Mouse (Mus musculus): ENCODE measurements at regions not wholly inside any gene's neighbourhood (a gene's known extent, or its start where the extent isn't known, plus 50 kb on each side); places are given as distances from the start of the nearest gene placed in this dataset.

DNA sequence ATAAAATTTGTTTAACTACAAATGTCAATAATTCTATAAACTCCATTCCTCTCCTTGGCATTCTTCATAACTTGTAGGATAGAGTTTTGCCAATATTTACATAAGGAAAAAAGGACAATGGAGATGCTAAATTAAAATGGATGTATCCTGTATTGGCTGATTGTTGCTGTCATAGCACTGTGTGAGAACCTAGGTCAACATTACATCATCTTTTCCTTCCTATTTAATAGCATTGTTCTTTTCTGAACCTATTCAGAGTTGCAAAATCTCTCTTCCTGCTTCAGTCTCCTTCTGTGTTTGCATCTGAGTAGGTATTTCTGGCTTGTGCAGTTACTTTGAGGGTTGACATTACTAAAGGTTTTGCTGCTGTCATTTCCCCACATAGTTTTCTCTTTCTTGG, 228.6 kb upstream of the Gk2 start:
- no peak for TF ChIP-seq MYC (IDR thresholded peaks at IDR 0.05; ENCODE audit: low read depth, low read length)
- TF ChIP-seq MAX (IDR thresholded peaks at IDR 0.05; ENCODE audit: low read length): no peak
- TF ChIP-seq RCOR1 (conservative IDR thresholded peaks at IDR 0.05; ENCODE audit: low read depth, low read length): no peak
- no peak for TF ChIP-seq BHLHE40 (IDR thresholded peaks at IDR 0.05; ENCODE audit: low read depth, low read length)
- no peak for TF ChIP-seq EP300 (IDR thresholded peaks at IDR 0.05; ENCODE audit: low read length)
- Histone ChIP-seq H3K27ac (ENCODE audit: insufficient read depth, low read depth) (no peak overlapping the region), H3K79me2 (replicated peaks; ENCODE audit: control insufficient read depth, extremely low read depth, insufficient read depth, poor library complexity, severe bottlenecking) (no peaks in the 10 kb centered on the region), H3K4me2 (ENCODE audit: insufficient read depth, low read depth, poor library complexity, severe bottlenecking) (no peak overlapping the region), H3K36me3 (replicated peaks in 1 of 2; ENCODE audit: control insufficient read depth in 1 of 2, insufficient read depth in 1 of 2, low read length in 1 of 2) (no peaks in the 10 kb centered on the region), H3K27me3 (replicated peaks) (no peaks in the 10 kb centered on the region), H3K4me1 (ENCODE audit: control insufficient read depth in 1 of 2, insufficient read depth in 2 of 2) (no peaks in the 10 kb centered on the region), H3K9me3 (replicated peaks; ENCODE audit: low read length) (no peaks in the 10 kb centered on the region), H3K4me3 (replicated peaks in 1 of 3; ENCODE audit: low read depth in 2 of 3, low read length in 2 of 3, poor library complexity in 1 of 3) (no peak overlapping the region), H3K9ac (ENCODE audit: insufficient read depth, low read depth) (no peak overlapping the region)
- in situ Hi-C loops (cut with MboI; ENCODE audit: low pct_ligation_motif_present, low pct_unique_long_range_greater_than_20kb, low sequenced_read_pairs): no loop called here
- no peak for DNase-seq (ENCODE audit: extremely low read depth)
- dilution Hi-C loops (cut with MboI; ENCODE audit: extremely low pct_ligation_motif_present, extremely low pct_unique_long_range_greater_than_20kb, low sequenced_read_pairs): no loop called here

DNA sequence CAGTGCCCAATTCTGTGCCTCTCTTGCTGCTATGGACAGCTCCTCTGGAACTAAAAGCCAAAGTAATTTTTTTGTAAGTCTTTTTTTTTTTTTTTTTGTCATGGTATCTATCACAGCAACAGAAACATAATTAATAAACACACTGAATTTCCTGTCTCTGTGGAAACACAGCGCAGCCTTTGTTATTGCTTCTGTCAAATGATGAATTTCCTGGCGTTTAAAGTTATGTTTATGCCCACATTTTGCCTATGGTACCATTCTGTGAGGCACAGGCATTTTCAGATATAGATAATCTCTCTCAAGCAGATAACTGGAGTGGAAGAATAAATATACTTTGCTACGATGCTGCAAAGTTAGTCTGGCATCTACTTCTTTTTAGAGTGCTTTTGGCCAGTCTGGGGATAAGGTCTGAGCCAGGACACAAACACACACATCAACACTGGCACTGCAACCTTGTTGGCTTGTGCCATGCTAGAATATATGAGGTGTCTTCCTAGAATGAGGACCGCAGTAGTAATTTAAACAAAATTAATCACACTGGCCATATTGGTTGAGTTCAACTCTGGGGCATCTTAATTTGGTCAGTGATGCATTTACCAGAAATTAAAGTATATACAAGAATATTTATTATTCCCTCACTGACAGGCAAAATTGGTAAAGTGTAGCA, 227.9 kb upstream of the Gk2 start:
- dilution Hi-C loops (cut with MboI; ENCODE audit: extremely low pct_ligation_motif_present, extremely low pct_unique_long_range_greater_than_20kb, low sequenced_read_pairs): no loop called here

DNA sequence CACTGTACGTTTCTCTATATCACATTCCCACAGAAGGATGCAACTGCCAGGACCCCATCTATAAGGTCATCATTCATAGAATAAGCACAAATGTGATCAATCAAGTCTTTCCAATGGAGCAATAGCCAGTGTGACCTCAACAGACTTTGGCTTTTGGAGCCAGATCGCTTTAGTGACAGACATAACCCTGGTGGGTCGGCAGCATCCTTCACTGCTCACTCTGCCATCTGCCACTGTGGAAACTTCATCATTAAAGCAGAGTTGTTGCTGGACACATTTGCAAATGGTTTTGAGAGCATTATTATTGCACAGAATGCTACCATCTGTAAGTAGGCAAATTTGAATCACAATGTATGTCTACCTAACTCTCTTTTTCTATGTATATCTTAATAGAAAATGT, 212.9 kb upstream of the Gk2 start:
- Histone ChIP-seq H3K4me1 (ENCODE audit: control insufficient read depth in 1 of 2, insufficient read depth in 2 of 2) (no peaks in the 10 kb centered on the region), H3K27me3 (replicated peaks) (no peaks in the 10 kb centered on the region), H3K79me2 (replicated peaks; ENCODE audit: control insufficient read depth, extremely low read depth, insufficient read depth, poor library complexity, severe bottlenecking) (no peaks in the 10 kb centered on the region), H3K4me2 (ENCODE audit: insufficient read depth, low read depth, poor library complexity, severe bottlenecking) (no peak overlapping the region), H3K4me3 (replicated peaks in 1 of 3; ENCODE audit: low read depth in 2 of 3, low read length in 2 of 3, poor library complexity in 1 of 3) (no peak overlapping the region), H3K9me3 (replicated peaks; ENCODE audit: low read length) (no peaks in the 10 kb centered on the region), H3K27ac (ENCODE audit: insufficient read depth, low read depth) (no peak overlapping the region), H3K36me3 (replicated peaks in 1 of 2; ENCODE audit: control insufficient read depth in 1 of 2, insufficient read depth in 1 of 2, low read length in 1 of 2) (no peaks in the 10 kb centered on the region), H3K9ac (ENCODE audit: insufficient read depth, low read depth) (no peak overlapping the region)
- dilution Hi-C loops (cut with MboI; ENCODE audit: extremely low pct_ligation_motif_present, extremely low pct_unique_long_range_greater_than_20kb, low sequenced_read_pairs) (no loop called here), in situ Hi-C loops (cut with MboI; ENCODE audit: low pct_ligation_motif_present, low pct_unique_long_range_greater_than_20kb, low sequenced_read_pairs) (no loop called here)
- no peak for DNase-seq (ENCODE audit: extremely low read depth)
- TF ChIP-seq GABPA (IDR thresholded peaks at IDR 0.05; ENCODE audit: insufficient replicate concordance, low read depth, low read length): no peak
- no peak for TF ChIP-seq EP300 (IDR thresholded peaks at IDR 0.05; ENCODE audit: low read length)
- no peak for TF ChIP-seq JUN (IDR thresholded peaks at IDR 0.05; ENCODE audit: insufficient read depth, low read depth, low read length)
- TF ChIP-seq RCOR1 (conservative IDR thresholded peaks at IDR 0.05; ENCODE audit: low read depth, low read length): no peak
- TF ChIP-seq KAT2A (IDR thresholded peaks at IDR 0.05; ENCODE audit: insufficient replicate concordance, low read length): no peak
- no peak for TF ChIP-seq USF1 (IDR thresholded peaks at IDR 0.05; ENCODE audit: low read depth, low read length)
- no peak for TF ChIP-seq ELF1 (IDR thresholded peaks at IDR 0.05; ENCODE audit: low read depth, low read length)
- TF ChIP-seq USF2 (conservative IDR thresholded peaks at IDR 0.05; ENCODE audit: low read depth, low read length): no peak
- TF ChIP-seq E2F4 (IDR thresholded peaks at IDR 0.05; ENCODE audit: insufficient replicate concordance, low read depth, low read length): no peak
- TF ChIP-seq HCFC1 (IDR thresholded peaks at IDR 0.05; ENCODE audit: low read depth, low read length): no peak
- TF ChIP-seq MAZ (IDR thresholded peaks at IDR 0.05; ENCODE audit: low read depth, low read length): no peak
- TF ChIP-seq ZC3H11A (IDR thresholded peaks at IDR 0.05; ENCODE audit: low read depth, low read length): no peak
- no peak for TF ChIP-seq ZKSCAN1 (IDR thresholded peaks at IDR 0.05; ENCODE audit: borderline replicate concordance, low read depth, low read length)
- TF ChIP-seq CHD2 (IDR thresholded peaks at IDR 0.05; ENCODE audit: low read length): no peak
- TF ChIP-seq ETS1 (conservative IDR thresholded peaks at IDR 0.05; ENCODE audit: low read depth, low read length): no peak
- no peak for TF ChIP-seq CTCF (conservative IDR thresholded peaks at IDR 0.05 in 1 of 2, IDR thresholded peaks at IDR 0.05 in 1 of 2; ENCODE audit: low read depth in 2 of 2, low read length in 2 of 2)
- no peak for TF ChIP-seq BHLHE40 (IDR thresholded peaks at IDR 0.05; ENCODE audit: low read depth, low read length)
- TF ChIP-seq IRF4 (IDR thresholded peaks at IDR 0.05; ENCODE audit: low read depth, low read length): no peak
- TF ChIP-seq ZMIZ1 (IDR thresholded peaks at IDR 0.05; ENCODE audit: low read depth, low read length): no peak

More for the DNA sequence above, 227.9 kb upstream of the Gk2 start:
- no peaks in the 10 kb centered on the region for H3K79me2 ChIP-seq (replicated peaks; ENCODE audit: control insufficient read depth, extremely low read depth, insufficient read depth, poor library complexity, severe bottlenecking)
- no peak overlapping the region for H3K27ac ChIP-seq (ENCODE audit: insufficient read depth, low read depth)
- DNase-seq (ENCODE audit: extremely low read depth): no peak
- in situ Hi-C loops (cut with MboI; ENCODE audit: low pct_ligation_motif_present, low pct_unique_long_range_greater_than_20kb, low sequenced_read_pairs): no loop called here
- TF ChIP-seq GABPA (IDR thresholded peaks at IDR 0.05; ENCODE audit: insufficient replicate concordance, low read depth, low read length) (no peak), BHLHE40 (IDR thresholded peaks at IDR 0.05; ENCODE audit: low read depth, low read length) (no peak), CHD1 (IDR thresholded peaks at IDR 0.05; ENCODE audit: low read depth, low read length) (no peak)
- H3K9me3 ChIP-seq (replicated peaks; ENCODE audit: low read length): no peaks in the 10 kb centered on the region
- no peaks in the 10 kb centered on the region for H3K4me1 ChIP-seq (ENCODE audit: control insufficient read depth in 1 of 2, insufficient read depth in 2 of 2)
- no peak overlapping the region for H3K9ac ChIP-seq (ENCODE audit: insufficient read depth, low read depth)
- H3K36me3 ChIP-seq (replicated peaks in 1 of 2; ENCODE audit: control insufficient read depth in 1 of 2, insufficient read depth in 1 of 2, low read length in 1 of 2): no peaks in the 10 kb centered on the region
- no peak overlapping the region for H3K4me2 ChIP-seq (ENCODE audit: insufficient read depth, low read depth, poor library complexity, severe bottlenecking)
- no peak overlapping the region for H3K4me3 ChIP-seq (replicated peaks in 1 of 3; ENCODE audit: low read depth in 2 of 3, low read length in 2 of 3, poor library complexity in 1 of 3)
- no peaks in the 10 kb centered on the region for H3K27me3 ChIP-seq (replicated peaks)
